8 mouse cellular contexts compared by ENCODE assay signal in genomic region chr6:136809077-136809476, GRCm38 (mm10). TPM values are rescaled to one million over a fixed set of nuclear protein-coding genes. Genes with fewer than 3 reads are reported as not detected.
DNase-seq lines count a peak whose midpoint lies in the region; ATAC-seq and TF ChIP-seq lines count a peak whose summit lies in the region.

No protein-coding gene starts in this region.

- peak overlapping the region; percentile 73 for H3K4me3 ChIP-seq in forebrain, embryonic 11.5 days (ENCODE audit: low read depth, low read length)
- peak overlapping the region; percentile 66 for H3K4me3 ChIP-seq in hindbrain, postnatal 0 days (ENCODE audit: low read length)
- H3K4me3 ChIP-seq in liver, embryonic 16.5 days (ENCODE audit: low read depth, low read length) = peak overlapping the region; percentile 91
- peak overlapping the region; percentile 81 for H3K4me3 ChIP-seq in neural tube, embryonic 13.5 days

- 36% methylated on average over 14 of the region's 14 CpGs for WGBS in forebrain, embryonic 11.5 days
- 44% methylated on average over 14 of the region's 14 CpGs for WGBS in hindbrain, postnatal 0 days
- WGBS in liver, embryonic 16.5 days (ENCODE audit: insufficient replicate concordance) = 1% methylated on average over 14 of the region's 14 CpGs
- WGBS in neural tube, embryonic 13.5 days = 37% methylated on average over 14 of the region's 14 CpGs

- no peaks in the 10 kb centered on the region for H3K27me3 ChIP-seq in forebrain, embryonic 11.5 days (ENCODE audit: control insufficient read depth, insufficient read depth, low read length)
- no peaks in the 10 kb centered on the region for H3K27me3 ChIP-seq in hindbrain, postnatal 0 days (ENCODE audit: insufficient read depth, low read length)
- no peaks in the 10 kb centered on the region for H3K27me3 ChIP-seq in liver, embryonic 16.5 days (ENCODE audit: control insufficient read depth, insufficient read depth, low read depth, low read length)
- H3K27me3 ChIP-seq in neural tube, embryonic 13.5 days = no peaks in the 10 kb centered on the region

- H3K27ac ChIP-seq in forebrain, embryonic 11.5 days (ENCODE audit: low read depth, low read length) = no peak overlapping the region
- H3K27ac ChIP-seq in hindbrain, postnatal 0 days = 0 out of 2 replicates have a peak overlapping the region, but pooled peaks have one; percentile 75
- peak overlapping the region; percentile 89 for H3K27ac ChIP-seq in liver, embryonic 16.5 days (ENCODE audit: low read length)
- H3K27ac ChIP-seq in neural tube, embryonic 13.5 days (replicated peaks) = no peak overlapping the region

- ATAC-seq in forebrain, embryonic 11.5 days (replicated peaks; ENCODE audit: low FRiP score) = no peak
- ATAC-seq in hindbrain, postnatal 0 days = no peak
- no peak for ATAC-seq in liver, embryonic 16.5 days (ENCODE audit: low read depth)
- no peak for ATAC-seq in neural tube, embryonic 13.5 days (ENCODE audit: low read depth)

- H3K4me1 ChIP-seq in forebrain, embryonic 11.5 days (replicated peaks; ENCODE audit: control insufficient read depth, insufficient read depth, low read length) = peaks cover 7% of the 10 kb centered on the region
- H3K4me1 ChIP-seq in hindbrain, postnatal 0 days (ENCODE audit: insufficient read depth, low read length) = peaks cover 11% of the 10 kb centered on the region
- H3K4me1 ChIP-seq in liver, embryonic 16.5 days (ENCODE audit: control insufficient read depth, low read depth, low read length) = peaks cover 42% of the 10 kb centered on the region
- H3K4me1 ChIP-seq in neural tube, embryonic 13.5 days (replicated peaks) = peaks cover 29% of the 10 kb centered on the region

- no peaks in the 10 kb centered on the region for H3K9me3 ChIP-seq in forebrain, embryonic 11.5 days (ENCODE audit: control insufficient read depth, low read length)
- no peaks in the 10 kb centered on the region for H3K9me3 ChIP-seq in hindbrain, postnatal 0 days (ENCODE audit: low read length)
- H3K9me3 ChIP-seq in liver, embryonic 16.5 days (replicated peaks; ENCODE audit: control insufficient read depth, low read length) = no peaks in the 10 kb centered on the region
- H3K9me3 ChIP-seq in neural tube, embryonic 13.5 days = no peaks in the 10 kb centered on the region

- H3K9ac ChIP-seq in forebrain, embryonic 11.5 days (ENCODE audit: low read length) = peak overlapping the region; percentile 65
- peak overlapping the region; percentile 66 for H3K9ac ChIP-seq in hindbrain, postnatal 0 days (replicated peaks; ENCODE audit: low read length)
- peak overlapping the region; percentile 92 for H3K9ac ChIP-seq in liver, embryonic 16.5 days (ENCODE audit: low read depth, low read length)
- H3K9ac ChIP-seq in neural tube, embryonic 13.5 days = peak overlapping the region; percentile 81

- TF ChIP-seq CTCF in hindbrain, postnatal 0 days (IDR thresholded peaks at IDR 0.05; ENCODE audit: low read depth) = no peak

- DNase-seq in adrenal gland, adult (ENCODE audit: inconsistent age in 2 of 2, low spot score in 1 of 2) = peak; percentile 71 to 92
- no peak for DNase-seq in adrenal gland, postnatal 4 days (ENCODE audit: low spot score in 2 of 2)
- DNase-seq in R1 (ENCODE audit: low read depth, low spot score) = peak; percentile 54
- DNase-seq in forebrain, embryonic 11.5 days (ENCODE audit: low spot score) = no peak
- no peak for DNase-seq in hindbrain, postnatal 0 days (ENCODE audit: low spot score)
- DNase-seq in cerebellum, adult 11 months = no peak

- peak overlapping the region; percentile 85 for H3K4me2 ChIP-seq in forebrain, embryonic 11.5 days (ENCODE audit: low read depth, low read length, severe bottlenecking)
- peak overlapping the region; percentile 95 for H3K4me2 ChIP-seq in hindbrain, postnatal 0 days (ENCODE audit: low read depth, low read length)
- H3K4me2 ChIP-seq in liver, embryonic 16.5 days (ENCODE audit: low read depth, low read length) = peak overlapping the region; percentile 86
- peak overlapping the region; percentile 99 for H3K4me2 ChIP-seq in neural tube, embryonic 13.5 days

- no peaks in the 10 kb centered on the region; the same call in 1 of the 2 replicates for H3K36me3 ChIP-seq in forebrain, embryonic 11.5 days (ENCODE audit: control insufficient read depth, insufficient read depth, low read length)
- H3K36me3 ChIP-seq in hindbrain, postnatal 0 days (ENCODE audit: insufficient read depth, low read length) = peaks cover 11% of the 10 kb centered on the region
- H3K36me3 ChIP-seq in liver, embryonic 16.5 days (ENCODE audit: control insufficient read depth, insufficient read depth) = peaks cover 22% of the 10 kb centered on the region
- H3K36me3 ChIP-seq in neural tube, embryonic 13.5 days = peaks cover 25% of the 10 kb centered on the region

RNA-seq across cellular contexts. Expression of gene H2afj, which starts 1.0 kb away (rescaled TPM):
- 10 to 100 TPM; 91.9 to 95.8 TPM for total RNA-seq in adrenal gland, postnatal 4 days (2021)
- polyA plus RNA-seq in forebrain, embryonic 11.5 days (2014; fragmentation: Nextera tagmentation; extraction: Ambion mirVana) = 85.0 and 94.7 TPM in 2 replicates
- total RNA-seq in hindbrain, postnatal 0 days (2014; rRNA removed) = 36.8 and 42.0 TPM in 2 replicates
- 116 and 119 TPM in 2 replicates for polyA plus RNA-seq in hindbrain, postnatal 0 days (2015; fragmentation: Nextera tagmentation; extraction: Ambion mirVana)
- 126 and 138 TPM in 2 replicates for polyA plus RNA-seq in liver, embryonic 16.5 days (2015; fragmentation: Nextera tagmentation; extraction: Ambion mirVana)
- polyA plus RNA-seq in neural tube, embryonic 13.5 days (2015; fragmentation: Nextera tagmentation; extraction: Ambion mirVana) = 108 and 135 TPM in 2 replicates

RNA-seq across cellular contexts. Expression of gene Hist4h4, which starts 4.9 kb away (rescaled TPM):
- 10 to 100 TPM; 48.0 to 48.6 TPM for total RNA-seq in adrenal gland, postnatal 4 days (2021)
- 0.45 and 0.53 TPM in 2 replicates for polyA plus RNA-seq in forebrain, embryonic 11.5 days (2014; fragmentation: Nextera tagmentation; extraction: Ambion mirVana)
- 80.5 and 164 TPM in 2 replicates for total RNA-seq in hindbrain, postnatal 0 days (2014; rRNA removed)
- polyA plus RNA-seq in hindbrain, postnatal 0 days (2015; fragmentation: Nextera tagmentation; extraction: Ambion mirVana) = 0.39 and 0.47 TPM in 2 replicates
- 1.2 and 1.7 TPM in 2 replicates for polyA plus RNA-seq in liver, embryonic 16.5 days (2015; fragmentation: Nextera tagmentation; extraction: Ambion mirVana)
- polyA plus RNA-seq in neural tube, embryonic 13.5 days (2015; fragmentation: Nextera tagmentation; extraction: Ambion mirVana) = 0.40 and 0.56 TPM in 2 replicates

RNA-seq across cellular contexts. Expression of gene BC049715, which starts 18.3 kb away (rescaled TPM):
- 1 to 10 TPM in 1 of 2 experiments, under 1 TPM in 1; 0.85 to 1.2 TPM for total RNA-seq in adrenal gland, postnatal 4 days (2021)
- 1.6 and 2.0 TPM in 2 replicates for polyA plus RNA-seq in forebrain, embryonic 11.5 days (2014; fragmentation: Nextera tagmentation; extraction: Ambion mirVana)
- total RNA-seq in hindbrain, postnatal 0 days (2014; rRNA removed) = 0.50 and 1.2 TPM in 2 replicates
- 2.8 and 4.2 TPM in 2 replicates for polyA plus RNA-seq in hindbrain, postnatal 0 days (2015; fragmentation: Nextera tagmentation; extraction: Ambion mirVana)
- polyA plus RNA-seq in liver, embryonic 16.5 days (2015; fragmentation: Nextera tagmentation; extraction: Ambion mirVana) = 0.59 and 0.98 TPM in 2 replicates
- 1.1 and 1.3 TPM in 2 replicates for polyA plus RNA-seq in neural tube, embryonic 13.5 days (2015; fragmentation: Nextera tagmentation; extraction: Ambion mirVana)

RNA-seq across cellular contexts. Expression of gene Wbp11, which starts 19.0 kb away (rescaled TPM):
- total RNA-seq in adrenal gland, postnatal 4 days (2021) = 100 to 1,000 TPM; 110 to 116 TPM
- 174 and 191 TPM in 2 replicates for polyA plus RNA-seq in forebrain, embryonic 11.5 days (2014; fragmentation: Nextera tagmentation; extraction: Ambion mirVana)
- 37.1 and 39.4 TPM in 2 replicates for total RNA-seq in hindbrain, postnatal 0 days (2014; rRNA removed)
- 78.1 and 81.2 TPM in 2 replicates for polyA plus RNA-seq in hindbrain, postnatal 0 days (2015; fragmentation: Nextera tagmentation; extraction: Ambion mirVana)
- 46.1 and 47.3 TPM in 2 replicates for polyA plus RNA-seq in liver, embryonic 16.5 days (2015; fragmentation: Nextera tagmentation; extraction: Ambion mirVana)
- polyA plus RNA-seq in neural tube, embryonic 13.5 days (2015; fragmentation: Nextera tagmentation; extraction: Ambion mirVana) = 79.6 and 85.0 TPM in 2 replicates

RNA-seq across cellular contexts. Expression of gene Smco3, which starts 26.2 kb away (rescaled TPM):
- 1 to 10 TPM; 1.1 to 1.3 TPM for total RNA-seq in adrenal gland, postnatal 4 days (2021)
- 0.44 TPM in 1 of 2 replicates, not detected in the other for polyA plus RNA-seq in forebrain, embryonic 11.5 days (2014; fragmentation: Nextera tagmentation; extraction: Ambion mirVana)
- 1.8 TPM in 2 replicates for total RNA-seq in hindbrain, postnatal 0 days (2014; rRNA removed)
- 0.56 and 1.3 TPM in 2 replicates for polyA plus RNA-seq in hindbrain, postnatal 0 days (2015; fragmentation: Nextera tagmentation; extraction: Ambion mirVana)
- not detected in 2 replicates for polyA plus RNA-seq in liver, embryonic 16.5 days (2015; fragmentation: Nextera tagmentation; extraction: Ambion mirVana)
- polyA plus RNA-seq in neural tube, embryonic 13.5 days (2015; fragmentation: Nextera tagmentation; extraction: Ambion mirVana) = 1.7 and 2.1 TPM in 2 replicates

Comparison
In these comparisons a context has a peak if more than half of its experiments do, and no peak if none do; other contexts are left out.
1. DNase-seq: peak in adrenal gland, adult (2 of 2) and R1 (single experiment); none in adrenal gland, postnatal 4 days (0 of 2), forebrain, embryonic 11.5 days (single experiment), hindbrain, postnatal 0 days (single experiment) and cerebellum, adult 11 months (single experiment).
2. H3K27ac ChIP-seq: peak in hindbrain, postnatal 0 days (single experiment) and liver, embryonic 16.5 days (single experiment); none in forebrain, embryonic 11.5 days (single experiment) and neural tube, embryonic 13.5 days (single experiment).
3. Peak in every context shown above with its lines, with median percentiles within 50 percentile points of each other: H3K4me2 ChIP-seq, H3K4me3 ChIP-seq and H3K9ac ChIP-seq.